ENCODE assay signal across 9 mouse cellular contexts in genomic region chr17:28384298-28384697, GRCm38 (mm10). TPM values are rescaled to one million over a fixed set of nuclear protein-coding genes. Genes with fewer than 3 reads are reported as not detected.
DNase-seq lines count a peak whose midpoint lies in the region; ATAC-seq and TF ChIP-seq lines count a peak whose summit lies in the region.
"Had no signal": no experiment of that assay in that cellular context is flagged by ENCODE, and none has a peak within 500 bp of the region (broad histone marks: within the 10 kb centered on the region; RNA-seq: fewer than 3 reads in every experiment).

No protein-coding gene starts in this region.

- ATAC-seq in CD4-positive, CD25-positive, alpha-beta regulatory T cell, adult 4 months, result no peak
- ATAC-seq in liver, embryonic 14.5 days (ENCODE audit: insufficient read depth), result no peak

- TF ChIP-seq EP300 in ES-Bruce4 (IDR thresholded peaks at IDR 0.05; ENCODE audit: insufficient read depth, low read depth, low read length), result no peak
- TF ChIP-seq EP300 in liver, embryonic 14.5 days (IDR thresholded peaks at IDR 0.05; ENCODE audit: low read depth), result no peak

- H3K36me3 ChIP-seq in ES-Bruce4 (ENCODE audit: control insufficient read depth, insufficient read depth, low read length, poor library complexity, severe bottlenecking), result no peaks in the 10 kb centered on the region
- H3K36me3 ChIP-seq in liver, embryonic 14.5 days (replicated peaks; ENCODE audit: control insufficient read depth, insufficient read depth, low read depth), result no peaks in the 10 kb centered on the region
- H3K36me3 ChIP-seq: stomach, embryonic 15.5 days had no signal

- 58% methylated on average over 4 of the region's 4 CpGs for WGBS in liver, embryonic 14.5 days (ENCODE audit: insufficient replicate concordance)

- DNase-seq in CD4-positive, CD25-positive, alpha-beta regulatory T cell, adult 2 months (ENCODE audit: low read depth, low spot score), result peak; percentile 63
- DNase-seq in kidney, postnatal 10 days, result peak; percentile 54
- no peak for DNase-seq in kidney, adult 9 months
- peak; percentile 14 to 43 (median 36) for DNase-seq in liver, embryonic 14.5 days (ENCODE audit: low read depth in 3 of 3, low spot score in 3 of 3)
- DNase-seq in ovary, postnatal 14 days (ENCODE audit: low spot score), result no peak
- no peak for DNase-seq in frontal cortex, postnatal 36 days (ENCODE audit: low spot score in 2 of 2)

- no peak overlapping the region for H3K27ac ChIP-seq in ES-Bruce4 (ENCODE audit: insufficient read depth, low read length)
- no peak overlapping the region for H3K27ac ChIP-seq in liver, embryonic 14.5 days
- H3K27ac ChIP-seq: stomach, embryonic 15.5 days had no signal

- no peak overlapping the region for H3K4me3 ChIP-seq in ES-Bruce4 (ENCODE audit: low read depth, low read length)
- H3K4me3 ChIP-seq in liver, embryonic 14.5 days (ENCODE audit: insufficient read depth in 1 of 2, low read depth in 2 of 2, low read length in 2 of 2), result no peak overlapping the region
- H3K4me3 ChIP-seq: stomach, embryonic 15.5 days had no signal

- H3K27me3 ChIP-seq in ES-Bruce4 (ENCODE audit: control insufficient read depth, insufficient read depth, low read length, poor library complexity, severe bottlenecking), result no peaks in the 10 kb centered on the region
- peaks cover 8% of the 10 kb centered on the region for H3K27me3 ChIP-seq in liver, embryonic 14.5 days (ENCODE audit: control insufficient read depth, insufficient read depth, low read length)

- H3K9me3 ChIP-seq in ES-Bruce4 (replicated peaks; ENCODE audit: control insufficient read depth, insufficient read depth, low read length, poor library complexity, severe bottlenecking), result no peaks in the 10 kb centered on the region
- H3K9me3 ChIP-seq in liver, embryonic 14.5 days (ENCODE audit: control insufficient read depth, low read length), result no peaks in the 10 kb centered on the region
- H3K9me3 ChIP-seq: stomach, embryonic 15.5 days had no signal

- peak; percentile 6 for TF ChIP-seq CTCF in ES-Bruce4 (IDR thresholded peaks at IDR 0.05; ENCODE audit: low read depth, low read length)
- peak; percentile 41 for TF ChIP-seq CTCF in liver, embryonic 14.5 days (IDR thresholded peaks at IDR 0.05; ENCODE audit: low read depth)

- H3K4me1 ChIP-seq in ES-Bruce4 (ENCODE audit: control insufficient read depth, insufficient read depth, low read length), result peaks cover 3% of the 10 kb centered on the region
- no peaks in the 10 kb centered on the region for H3K4me1 ChIP-seq in liver, embryonic 14.5 days (replicated peaks; ENCODE audit: control insufficient read depth in 2 of 2, insufficient read depth in 2 of 2, low read length in 1 of 2)
- H3K4me1 ChIP-seq: stomach, embryonic 15.5 days had no signal

- H3K4me2 ChIP-seq in liver, embryonic 14.5 days (ENCODE audit: low read depth), result no peak overlapping the region
- H3K4me2 ChIP-seq: stomach, embryonic 15.5 days had no signal

- no peak for TF ChIP-seq POLR2A in ES-Bruce4 (IDR thresholded peaks at IDR 0.05; ENCODE audit: insufficient read depth, low read length)

- H3K9ac ChIP-seq in ES-Bruce4 (ENCODE audit: low read depth, poor library complexity, severe bottlenecking), result no peak overlapping the region
- no peak overlapping the region for H3K9ac ChIP-seq in liver, embryonic 14.5 days (replicated peaks)
- H3K9ac ChIP-seq: stomach, embryonic 15.5 days had no signal

RNA-seq across cellular contexts. Expression of gene Tulp1, which starts 19.3 kb away (rescaled TPM):
- polyA plus RNA-seq in CD4-positive, CD25-positive, alpha-beta regulatory T cell, adult 4 months (2017; shearing (Covaris generic)), result under 1 TPM in 1 of 2 experiments, not detected in 1; 0.34 TPM
- 14.0 and 14.7 TPM in 2 replicates for polyA plus RNA-seq in ES-Bruce4 (2011; ENCODE audit: insufficient read depth, insufficient read length, low read depth, missing spikeins)
- 0.12 and 0.26 TPM in 2 replicates for polyA plus RNA-seq in liver, embryonic 14.5 days (2012; rRNA removed)
- 0.28 and 0.42 TPM in 2 replicates for polyA plus RNA-seq in liver, embryonic 14.5 days (2014; fragmentation: Nextera tagmentation; extraction: Ambion mirVana)

RNA-seq across cellular contexts. Expression of gene Tead3, which starts 33.7 kb away (rescaled TPM):
- polyA plus RNA-seq in CD4-positive, CD25-positive, alpha-beta regulatory T cell, adult 4 months (2017; shearing (Covaris generic)), result not detected
- polyA plus RNA-seq in ES-Bruce4 (2011; ENCODE audit: insufficient read depth, insufficient read length, low read depth, missing spikeins), result 28.6 and 31.9 TPM in 2 replicates
- polyA plus RNA-seq in liver, embryonic 14.5 days (2012; rRNA removed), result 2.0 and 2.2 TPM in 2 replicates
- polyA plus RNA-seq in liver, embryonic 14.5 days (2014; fragmentation: Nextera tagmentation; extraction: Ambion mirVana), result 0.52 and 0.63 TPM in 2 replicates

RNA-seq across cellular contexts. Expression of gene Rpl10a, which starts 56.0 kb away (rescaled TPM):
- polyA plus RNA-seq in CD4-positive, CD25-positive, alpha-beta regulatory T cell, adult 4 months (2017; shearing (Covaris generic)), result 100 to 1,000 TPM; 798 to 811 TPM
- 1,875 and 2,151 TPM in 2 replicates for polyA plus RNA-seq in ES-Bruce4 (2011; ENCODE audit: insufficient read depth, insufficient read length, low read depth, missing spikeins)
- 1,169 and 1,992 TPM in 2 replicates for polyA plus RNA-seq in liver, embryonic 14.5 days (2012; rRNA removed)
- polyA plus RNA-seq in liver, embryonic 14.5 days (2014; fragmentation: Nextera tagmentation; extraction: Ambion mirVana), result 506 and 510 TPM in 2 replicates

Comparison
In these comparisons a context has a peak if more than half of its experiments do, and no peak if none do; other contexts are left out.
1. DNase-seq: peak in CD4-positive, CD25-positive, alpha-beta regulatory T cell, adult 2 months (single experiment), kidney, postnatal 10 days (single experiment) and liver, embryonic 14.5 days (3 of 3); none in kidney, adult 9 months (single experiment), ovary, postnatal 14 days (single experiment) and frontal cortex, postnatal 36 days (0 of 2).
2. RNA of gene Tulp1, which starts 19.3 kb away (polyA plus RNA-seq): 14.0 to 14.7 TPM in ES-Bruce4; 0.34 TPM in CD4-positive, CD25-positive, alpha-beta regulatory T cell, adult 4 months and 0.12 to 0.42 TPM in liver, embryonic 14.5 days; every median in the first group is over 10 times any median in the second.